26 mouse cellular contexts compared by ENCODE assay signal in the genomic region with DNA sequence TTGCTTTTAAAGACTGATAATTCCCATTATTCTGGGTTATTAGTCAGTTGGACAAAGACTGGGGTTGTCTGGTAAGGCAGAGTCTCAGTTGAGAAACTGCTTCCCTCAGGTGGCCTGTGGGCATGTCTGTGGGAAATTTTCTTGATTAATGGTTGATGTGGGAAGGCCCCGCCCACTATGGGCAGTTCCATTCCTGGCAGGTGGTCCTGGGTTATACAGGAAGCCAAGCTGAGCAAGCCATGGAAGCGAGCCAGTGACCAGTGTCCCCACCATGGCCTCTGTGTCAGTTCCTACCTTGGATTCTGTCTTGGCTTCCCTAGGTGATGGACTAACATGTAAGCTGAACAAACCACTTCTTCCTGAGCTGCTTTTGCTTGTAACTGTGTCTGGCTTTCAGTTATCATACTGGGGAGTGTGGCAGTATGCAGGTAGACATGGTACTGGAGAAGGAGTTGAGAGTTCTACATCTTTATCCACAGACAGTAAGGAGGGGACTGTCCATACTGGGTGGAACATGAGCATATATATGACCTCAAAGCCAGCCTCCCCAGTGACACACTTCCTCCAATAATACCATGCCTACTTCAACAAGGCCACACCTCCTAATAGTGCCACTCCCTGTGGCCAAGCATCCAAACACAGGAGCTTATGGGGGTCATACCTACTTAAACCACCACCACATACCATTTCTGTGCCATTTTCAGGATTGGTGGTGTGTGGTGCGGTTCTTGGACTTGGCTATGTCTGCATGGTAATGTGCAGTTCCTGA. TPM values are rescaled to one million over a fixed set of nuclear protein-coding genes. Genes with fewer than 3 reads are reported as not detected.
A peak's percentile ranks its signal among the peaks of the same experiment; 100 is the strongest.
DNase-seq lines count a peak whose midpoint lies in the region; ATAC-seq and TF ChIP-seq lines count a peak whose summit lies in the region.
"Had no signal": no experiment of that assay in that cellular context is flagged by ENCODE, and none has a peak within 500 bp of the region (broad histone marks: within the 10 kb centered on the region; RNA-seq: fewer than 3 reads in every experiment).

No protein-coding gene starts in this region.

- DNase-seq in CD4-positive, CD25-positive, alpha-beta regulatory T cell, adult 2 months (ENCODE audit: low read depth, low spot score) = peak; percentile 5
- DNase-seq in hindbrain, embryonic 10.5 days (ENCODE audit: low spot score) = no peak
- no peak for DNase-seq in liver, embryonic 11.5 days (ENCODE audit: low spot score)
- DNase-seq in liver (no peak), MEL (ENCODE audit: low read depth, low spot score) (peak; percentile 8)

- H3K9ac ChIP-seq in hindbrain, embryonic 12.5 days = no peak overlapping the region
- no peak overlapping the region for H3K9ac ChIP-seq in liver, embryonic 11.5 days (ENCODE audit: low read depth, low read length)
- H3K9ac ChIP-seq in MEL (ENCODE audit: control insufficient read depth, low read depth, low read length, poor library complexity, severe bottlenecking) = no peak overlapping the region
- H3K9ac ChIP-seq: embryonic facial prominence, embryonic 15.5 days; heart, embryonic 12.5 days; hindbrain, embryonic 15.5 days; limb, embryonic 15.5 days had no signal

- no peak for TF ChIP-seq POLR2A in MEL (IDR thresholded peaks at IDR 0.05; ENCODE audit: control insufficient read depth in 1 of 2, insufficient read depth in 1 of 2, low read depth in 1 of 2, low read length in 2 of 2, poor library complexity in 1 of 2)

- H3K4me1 ChIP-seq in hindbrain, embryonic 12.5 days = no peaks in the 10 kb centered on the region
- H3K4me1 ChIP-seq in hindbrain, embryonic 10.5 days (replicated peaks) = no peaks in the 10 kb centered on the region
- H3K4me1 ChIP-seq in liver, embryonic 11.5 days (replicated peaks; ENCODE audit: control insufficient read depth, insufficient read depth, low read length) = no peaks in the 10 kb centered on the region
- peaks cover 0 to 4% of the 10 kb centered on the region in 2 experiments; a peak in 1 of 4 replicates for H3K4me1 ChIP-seq in MEL (ENCODE audit: control insufficient read depth in 1 of 2, insufficient read depth in 2 of 2, low read length in 2 of 2)
- H3K4me1 ChIP-seq: embryonic facial prominence, embryonic 15.5 days; heart, embryonic 12.5 days; hindbrain, embryonic 15.5 days; limb, embryonic 15.5 days had no signal

- 52% methylated on average over 3 of the region's 3 CpGs for WGBS in hindbrain, embryonic 12.5 days
- 62% methylated on average over 3 of the region's 3 CpGs for WGBS in hindbrain, embryonic 10.5 days
- WGBS in liver, embryonic 11.5 days = 62% methylated on average over 3 of the region's 3 CpGs

- H3K27ac ChIP-seq in hindbrain, embryonic 12.5 days = no peak overlapping the region
- no peak overlapping the region for H3K27ac ChIP-seq in hindbrain, embryonic 10.5 days
- H3K27ac ChIP-seq in liver, embryonic 11.5 days (ENCODE audit: low read depth, low read length) = no peak overlapping the region
- no peak overlapping the region for H3K27ac ChIP-seq in MEL (ENCODE audit: control insufficient read depth, low read depth, low read length)
- H3K27ac ChIP-seq: embryonic facial prominence, embryonic 15.5 days; hindbrain, embryonic 15.5 days; layer of hippocampus, adult 2 months; limb, embryonic 15.5 days had no signal

- ATAC-seq in CD4-positive, CD25-positive, alpha-beta regulatory T cell, adult 4 months = no peak
- 0 out of 2 replicates have a peak, but pooled peaks have one; percentile 35 for ATAC-seq in hindbrain, embryonic 12.5 days (ENCODE audit: low FRiP score)
- ATAC-seq in liver, embryonic 11.5 days (replicated peaks; ENCODE audit: low FRiP score) = 0 out of 2 replicates have a peak, but pooled peaks have one; percentile 23
- no peak for ATAC-seq in frontal cortex, adult (ENCODE audit: low TSS enrichment)

- no peaks in the 10 kb centered on the region for H3K36me3 ChIP-seq in hindbrain, embryonic 12.5 days
- H3K36me3 ChIP-seq in hindbrain, embryonic 10.5 days = no peaks in the 10 kb centered on the region
- H3K36me3 ChIP-seq in liver, embryonic 11.5 days (ENCODE audit: control insufficient read depth, insufficient read depth, low read length) = no peaks in the 10 kb centered on the region
- no peaks in the 10 kb centered on the region for H3K36me3 ChIP-seq in MEL (ENCODE audit: control insufficient read depth in 1 of 2, insufficient read depth in 2 of 2, low read length in 2 of 2)
- H3K36me3 ChIP-seq: embryonic facial prominence, embryonic 15.5 days; heart, embryonic 12.5 days; hindbrain, embryonic 15.5 days; limb, embryonic 15.5 days had no signal

- H3K4me2 ChIP-seq in hindbrain, embryonic 12.5 days (replicated peaks) = no peak overlapping the region
- H3K4me2 ChIP-seq in liver, embryonic 11.5 days = no peak overlapping the region
- H3K4me2 ChIP-seq: embryonic facial prominence, embryonic 15.5 days; heart, embryonic 12.5 days; hindbrain, embryonic 15.5 days; limb, embryonic 15.5 days had no signal

- no peaks in the 10 kb centered on the region for H3K9me3 ChIP-seq in hindbrain, embryonic 12.5 days (replicated peaks)
- no peaks in the 10 kb centered on the region for H3K9me3 ChIP-seq in hindbrain, embryonic 10.5 days
- no peaks in the 10 kb centered on the region for H3K9me3 ChIP-seq in liver, embryonic 11.5 days (ENCODE audit: control insufficient read depth, low read length)
- H3K9me3 ChIP-seq in MEL (replicated peaks; ENCODE audit: insufficient read depth, low read length) = no peaks in the 10 kb centered on the region
- H3K9me3 ChIP-seq: embryonic facial prominence, embryonic 15.5 days; hindbrain, embryonic 15.5 days; limb, embryonic 15.5 days had no signal

- no peaks in the 10 kb centered on the region for H3K79me2 ChIP-seq in MEL (ENCODE audit: control insufficient read depth, insufficient read depth, low read length, poor library complexity)

- no peak overlapping the region for H3K4me3 ChIP-seq in hindbrain, embryonic 12.5 days
- no peak overlapping the region for H3K4me3 ChIP-seq in hindbrain, embryonic 10.5 days
- no peak overlapping the region for H3K4me3 ChIP-seq in liver, embryonic 11.5 days (ENCODE audit: low read depth, low read length)
- H3K4me3 ChIP-seq in MEL (ENCODE audit: control insufficient read depth in 1 of 2, insufficient read depth in 1 of 2, low read depth in 2 of 2, low read length in 2 of 2) = no peak overlapping the region
- H3K4me3 ChIP-seq: embryonic facial prominence, embryonic 15.5 days; heart, embryonic 12.5 days; hindbrain, embryonic 15.5 days; layer of hippocampus, adult 2 months; limb, embryonic 15.5 days had no signal

- no peaks in the 10 kb centered on the region for H3K27me3 ChIP-seq in hindbrain, embryonic 12.5 days
- no peaks in the 10 kb centered on the region for H3K27me3 ChIP-seq in hindbrain, embryonic 10.5 days (ENCODE audit: insufficient read depth, poor library complexity, severe bottlenecking)
- H3K27me3 ChIP-seq in liver, embryonic 11.5 days (replicated peaks; ENCODE audit: control insufficient read depth, insufficient read depth, low read length) = no peaks in the 10 kb centered on the region
- peaks cover 2 to 10% of the 10 kb centered on the region in 2 experiments for H3K27me3 ChIP-seq in MEL (ENCODE audit: control insufficient read depth in 1 of 2, insufficient read depth in 2 of 2, low read length in 2 of 2)
- H3K27me3 ChIP-seq: embryonic facial prominence, embryonic 15.5 days; heart, embryonic 12.5 days; hindbrain, embryonic 15.5 days; limb, embryonic 15.5 days had no signal

- no peak for TF ChIP-seq RAD21 in MEL (IDR thresholded peaks at IDR 0.05; ENCODE audit: low read depth, low read length)

- TF ChIP-seq EP300 in MEL (IDR thresholded peaks at IDR 0.05; ENCODE audit: low read depth in 1 of 2, low read length in 2 of 2) = no peak

- no peak for TF ChIP-seq CTCF in MEL (IDR thresholded peaks at IDR 0.05 in 2 of 3, conservative IDR thresholded peaks at IDR 0.05 in 1 of 3; ENCODE audit: control insufficient read depth in 1 of 3, insufficient read depth in 1 of 3, low read depth in 2 of 3, low read length in 3 of 3, poor library complexity in 1 of 3, severe bottlenecking in 1 of 3)

RNA-seq across cellular contexts. Expression of gene Rnase9, which starts 14.1 kb away (rescaled TPM):
- not detected for polyA plus RNA-seq in CD4-positive, CD25-positive, alpha-beta regulatory T cell, adult 4 months (2017; shearing (Covaris generic))
- polyA plus RNA-seq in hindbrain, embryonic 12.5 days (2016; fragmentation: Nextera tagmentation; extraction: Ambion mirVana) = not detected in 2 replicates
- not detected in 2 replicates for polyA plus RNA-seq in hindbrain, embryonic 10.5 days (2016; fragmentation: Nextera tagmentation; extraction: Ambion mirVana)
- polyA plus RNA-seq in liver, embryonic 11.5 days (2014; fragmentation: Nextera tagmentation; extraction: Ambion mirVana) = not detected in 2 replicates
- not detected in 2 replicates for total RNA-seq in MEL (2012; rRNA removed)
- not detected for polyA plus RNA-seq in MEL (2012; ENCODE audit: insufficient read depth in 1 of 2, insufficient read length in 2 of 2, low read depth in 1 of 2, low replicate concordance in 2 of 2, missing spikeins in 1 of 2)
- total RNA-seq: adrenal gland, postnatal 36 days; gastrocnemius, adult 18-20 months; gastrocnemius, postnatal 4 days; heart, postnatal 14 days; layer of hippocampus, adult 2 months; left cerebral cortex, postnatal 25 days; midbrain, postnatal 0 days; neutrophil, adult 5-6 weeks had no signal
- polyA plus RNA-seq: cerebellum, adult 2 months; embryonic facial prominence, embryonic 15.5 days; forebrain, embryonic 16.5 days; heart, embryonic 12.5 days; hindbrain, embryonic 15.5 days; limb, embryonic 15.5 days; lung, adult 2 months; midbrain, postnatal 0 days; spleen, adult 2 months; stomach, embryonic 14.5 days; thymus, adult 2 months had no signal

RNA-seq across cellular contexts. Expression of gene Rnase10, which starts 20.0 kb away (rescaled TPM):
- not detected for polyA plus RNA-seq in CD4-positive, CD25-positive, alpha-beta regulatory T cell, adult 4 months (2017; shearing (Covaris generic))
- polyA plus RNA-seq in hindbrain, embryonic 12.5 days (2016; fragmentation: Nextera tagmentation; extraction: Ambion mirVana) = not detected in 2 replicates
- 0.10 TPM in 1 of 2 replicates, not detected in the other for polyA plus RNA-seq in hindbrain, embryonic 10.5 days (2016; fragmentation: Nextera tagmentation; extraction: Ambion mirVana)
- polyA plus RNA-seq in liver, embryonic 11.5 days (2014; fragmentation: Nextera tagmentation; extraction: Ambion mirVana) = not detected in 2 replicates
- total RNA-seq in MEL (2012; rRNA removed) = not detected in 2 replicates
- not detected for polyA plus RNA-seq in MEL (2012; ENCODE audit: insufficient read depth in 1 of 2, insufficient read length in 2 of 2, low read depth in 1 of 2, low replicate concordance in 2 of 2, missing spikeins in 1 of 2)
- total RNA-seq: gastrocnemius, adult 18-20 months; gastrocnemius, postnatal 4 days; layer of hippocampus, adult 2 months; midbrain, postnatal 0 days; neutrophil, adult 5-6 weeks had no signal
- polyA plus RNA-seq: cerebellum, adult 2 months; forebrain, embryonic 16.5 days; hindbrain, embryonic 15.5 days; midbrain, postnatal 0 days; spleen, adult 2 months; stomach, embryonic 14.5 days had no signal

RNA-seq across cellular contexts. Expression of gene Rnase11, which starts 22.4 kb away (rescaled TPM):
- polyA plus RNA-seq in CD4-positive, CD25-positive, alpha-beta regulatory T cell, adult 4 months (2017; shearing (Covaris generic)) = not detected
- polyA plus RNA-seq in hindbrain, embryonic 12.5 days (2016; fragmentation: Nextera tagmentation; extraction: Ambion mirVana) = not detected in 2 replicates
- polyA plus RNA-seq in hindbrain, embryonic 10.5 days (2016; fragmentation: Nextera tagmentation; extraction: Ambion mirVana) = not detected in 2 replicates
- not detected in 2 replicates for polyA plus RNA-seq in liver, embryonic 11.5 days (2014; fragmentation: Nextera tagmentation; extraction: Ambion mirVana)
- total RNA-seq in MEL (2012; rRNA removed) = not detected in 2 replicates
- polyA plus RNA-seq in MEL (2012; ENCODE audit: insufficient read depth in 1 of 2, insufficient read length in 2 of 2, low read depth in 1 of 2, low replicate concordance in 2 of 2, missing spikeins in 1 of 2) = not detected
- total RNA-seq: adrenal gland, postnatal 36 days; gastrocnemius, adult 18-20 months; gastrocnemius, postnatal 4 days; heart, postnatal 14 days; layer of hippocampus, adult 2 months; left cerebral cortex, postnatal 25 days; midbrain, postnatal 0 days; neutrophil, adult 5-6 weeks had no signal
- polyA plus RNA-seq: cerebellum, adult 2 months; embryonic facial prominence, embryonic 15.5 days; forebrain, embryonic 16.5 days; heart, embryonic 12.5 days; hindbrain, embryonic 15.5 days; limb, embryonic 15.5 days; lung, adult 2 months; midbrain, postnatal 0 days; spleen, adult 2 months; stomach, embryonic 14.5 days; thymus, adult 2 months had no signal

RNA-seq across cellular contexts. Expression of gene Rnase12, which starts 29.9 kb away (rescaled TPM):
- not detected for polyA plus RNA-seq in CD4-positive, CD25-positive, alpha-beta regulatory T cell, adult 4 months (2017; shearing (Covaris generic))
- polyA plus RNA-seq in hindbrain, embryonic 12.5 days (2016; fragmentation: Nextera tagmentation; extraction: Ambion mirVana) = not detected in 2 replicates
- polyA plus RNA-seq in hindbrain, embryonic 10.5 days (2016; fragmentation: Nextera tagmentation; extraction: Ambion mirVana) = not detected in 2 replicates
- polyA plus RNA-seq in liver, embryonic 11.5 days (2014; fragmentation: Nextera tagmentation; extraction: Ambion mirVana) = 1.4 and 1.6 TPM in 2 replicates
- total RNA-seq in MEL (2012; rRNA removed) = not detected in 2 replicates
- polyA plus RNA-seq in MEL (2012; ENCODE audit: insufficient read depth in 1 of 2, insufficient read length in 2 of 2, low read depth in 1 of 2, low replicate concordance in 2 of 2, missing spikeins in 1 of 2) = not detected
- total RNA-seq: adrenal gland, postnatal 36 days; gastrocnemius, adult 18-20 months; gastrocnemius, postnatal 4 days; heart, postnatal 14 days; layer of hippocampus, adult 2 months; left cerebral cortex, postnatal 25 days; midbrain, postnatal 0 days had no signal
- polyA plus RNA-seq: cerebellum, adult 2 months; forebrain, embryonic 16.5 days; hindbrain, embryonic 15.5 days; limb, embryonic 15.5 days; lung, adult 2 months; midbrain, postnatal 0 days had no signal

RNA-seq across cellular contexts. Expression of gene Olfr750, which starts 46.7 kb away (rescaled TPM):
- polyA plus RNA-seq in CD4-positive, CD25-positive, alpha-beta regulatory T cell, adult 4 months (2017; shearing (Covaris generic)) = not detected
- not detected in 2 replicates for polyA plus RNA-seq in hindbrain, embryonic 12.5 days (2016; fragmentation: Nextera tagmentation; extraction: Ambion mirVana)
- polyA plus RNA-seq in hindbrain, embryonic 10.5 days (2016; fragmentation: Nextera tagmentation; extraction: Ambion mirVana) = 0.03 TPM in 1 of 2 replicates, not detected in the other
- polyA plus RNA-seq in liver, embryonic 11.5 days (2014; fragmentation: Nextera tagmentation; extraction: Ambion mirVana) = not detected in 2 replicates
- not detected in 2 replicates for total RNA-seq in MEL (2012; rRNA removed)
- polyA plus RNA-seq in MEL (2012; ENCODE audit: insufficient read depth in 1 of 2, insufficient read length in 2 of 2, low read depth in 1 of 2, low replicate concordance in 2 of 2, missing spikeins in 1 of 2) = not detected
- total RNA-seq: adrenal gland, postnatal 36 days; gastrocnemius, adult 18-20 months; gastrocnemius, postnatal 4 days; heart, postnatal 14 days; layer of hippocampus, adult 2 months; left cerebral cortex, postnatal 25 days; midbrain, postnatal 0 days; neutrophil, adult 5-6 weeks had no signal
- polyA plus RNA-seq: cerebellum, adult 2 months; embryonic facial prominence, embryonic 15.5 days; heart, embryonic 12.5 days; limb, embryonic 15.5 days; spleen, adult 2 months; stomach, embryonic 14.5 days had no signal

Comparison
In these comparisons a context has a peak if more than half of its experiments do, and no peak if none do; other contexts are left out.
1. DNase-seq: peak in CD4-positive, CD25-positive, alpha-beta regulatory T cell, adult 2 months (single experiment) and MEL (single experiment); none in hindbrain, embryonic 10.5 days (single experiment), liver, embryonic 11.5 days (single experiment) and liver (single experiment).
2. ATAC-seq: peak in hindbrain, embryonic 12.5 days (single experiment) and liver, embryonic 11.5 days (single experiment); none in CD4-positive, CD25-positive, alpha-beta regulatory T cell, adult 4 months (single experiment) and frontal cortex, adult (single experiment).